ENCODE assay signal across 8 mouse cellular contexts in genomic region chr4:141060426-141061301, GRCm38 (mm10). TPM values are rescaled to one million over a fixed set of nuclear protein-coding genes. Genes with fewer than 3 reads are reported as not detected.
DNase-seq lines count a peak whose midpoint lies in the region; ATAC-seq lines count a peak whose summit lies in the region.

Gene Crocc, minus strand, starts transcription at chr4:141060550.

- DNase-seq in R1 (ENCODE audit: low read depth, low spot score): peak; percentile 97
- DNase-seq in cerebellum, postnatal 25 days: peak; percentile 100
- DNase-seq in frontal cortex, postnatal 25 days (ENCODE audit: low spot score in 2 of 2): peak; percentile 99
- DNase-seq in hindbrain, embryonic 14.5 days (ENCODE audit: low spot score): peak; percentile 100
- peak; percentile 98 for DNase-seq in layer of hippocampus, postnatal 36 days
- DNase-seq in lung, postnatal 36 days: peak; percentile 99
- DNase-seq in retina, postnatal 1 day: peak; percentile 99
- DNase-seq in urinary bladder, adult 18-20 months (ENCODE audit: low spot score in 2 of 2): peak; percentile 99 to 100

- no peaks in the 10 kb centered on the region for H3K9me3 ChIP-seq in hindbrain, embryonic 14.5 days (ENCODE audit: control insufficient read depth, low read length)

- H3K4me2 ChIP-seq in hindbrain, embryonic 14.5 days (replicated peaks): peak within 1 kb of the TSS; percentile 70

- H3K36me3 ChIP-seq in hindbrain, embryonic 14.5 days (replicated peaks; ENCODE audit: control insufficient read depth, insufficient read depth): peaks cover 4% of the 10 kb centered on the region

- no peaks in the 10 kb centered on the region for H3K27me3 ChIP-seq in hindbrain, embryonic 14.5 days (ENCODE audit: control insufficient read depth, insufficient read depth, low read length)

- under 1% methylated on average over 77 of the region's 77 CpGs for WGBS in hindbrain, embryonic 14.5 days

- H3K4me1 ChIP-seq in hindbrain, embryonic 14.5 days (replicated peaks; ENCODE audit: control insufficient read depth, insufficient read depth, low read length): peaks cover 12% of the 10 kb centered on the region; the same call in 1 of the 2 replicates

- ATAC-seq in hindbrain, embryonic 14.5 days (ENCODE audit: low FRiP score): peak; percentile 94

- H3K9ac ChIP-seq in hindbrain, embryonic 14.5 days: peak within 1 kb of the TSS; percentile 74

- peak within 1 kb of the TSS; percentile 93 for H3K27ac ChIP-seq in hindbrain, embryonic 14.5 days

- H3K4me3 ChIP-seq in hindbrain, embryonic 14.5 days (replicated peaks; ENCODE audit: low read length): peak within 1 kb of the TSS; percentile 51

RNA-seq across cellular contexts. Expression of gene Crocc, which starts in this region (rescaled TPM):
- 5.0 and 5.4 TPM in 2 replicates for polyA plus RNA-seq in hindbrain, embryonic 14.5 days (2014; fragmentation: Nextera tagmentation; extraction: Ambion mirVana)
- 10 to 100 TPM; 73.7 to 77.2 TPM for total RNA-seq in layer of hippocampus, postnatal 36 days (2021)

Comparison
In these comparisons a context has a peak if more than half of its experiments do, and no peak if none do; other contexts are left out.
1. Peak in every context shown above with its lines: DNase-seq, ATAC-seq, H3K4me3 ChIP-seq and H3K27ac ChIP-seq.